Mouse (Mus musculus): ENCODE measurements around the gene Gm10413. TPM values are rescaled to one million over a fixed set of nuclear protein-coding genes. Genes with fewer than 3 reads are reported as not detected.
"Not testable (repeated sequence)": the region's sequence is repeated elsewhere in the genome, so short reads cannot be mapped to it uniquely, and the experiment has no call there.

The Gm10413 gene
- not detected in 2 replicates for polyA plus RNA-seq (2015; fragmentation: Nextera tagmentation; extraction: Ambion mirVana)

- not testable (repeated sequence) for ATAC-seq (ENCODE audit: insufficient read depth, low FRiP score, low read depth); H3K27ac ChIP-seq; H3K36me3 ChIP-seq; H3K27me3 ChIP-seq (replicated peaks); H3K4me1 ChIP-seq; H3K4me2 ChIP-seq; H3K4me3 ChIP-seq (replicated peaks); H3K9ac ChIP-seq; H3K9me3 ChIP-seq
- WGBS, result no CpG with 5 or more reads among the region's 2 CpGs
Measured at GRCm38 (mm10) chr14:3394793-3395192, at the start of gene Gm10413. Gm10413 (plus strand) TSS chr14:3395093.

- H3K27ac ChIP-seq; H3K9me3 ChIP-seq; H3K4me1 ChIP-seq; H3K4me3 ChIP-seq (replicated peaks); H3K9ac ChIP-seq; ATAC-seq (ENCODE audit: insufficient read depth, low FRiP score, low read depth); H3K4me2 ChIP-seq; H3K27me3 ChIP-seq (replicated peaks); H3K36me3 ChIP-seq: not testable (repeated sequence)
- no CpG with 5 or more reads among the region's 32 CpGs for WGBS
Measured at GRCm38 (mm10) chr14:3412314-3412713, 17.4 kb downstream of the Gm10413 start, which contains the start of gene Gm10409. Gm10409 (plus strand) TSS chr14:3412614.

- H3K9me3 ChIP-seq; ATAC-seq (ENCODE audit: insufficient read depth, low FRiP score, low read depth); H3K27me3 ChIP-seq (replicated peaks); H3K4me2 ChIP-seq; H3K4me1 ChIP-seq; H3K27ac ChIP-seq; H3K9ac ChIP-seq; H3K36me3 ChIP-seq; H3K4me3 ChIP-seq (replicated peaks): not testable (repeated sequence)
- no CpG with 5 or more reads among the region's 2 CpGs for WGBS
Measured at GRCm38 (mm10) chr14:3427803-3428202, 32.9 kb downstream of the Gm10413 start, which contains the start of gene Gm3005. Gm3005 (plus strand) TSS chr14:3428103.

GRCm38 (mm10) chr14:3449079-3449478 lies 54.2 kb downstream of the Gm10413 start, which contains the start of gene Gm10408:
Gm10408 (plus strand) TSS chr14:3449379.
- H3K27ac ChIP-seq; H3K9me3 ChIP-seq; ATAC-seq (ENCODE audit: insufficient read depth, low FRiP score, low read depth); H3K9ac ChIP-seq; H3K4me2 ChIP-seq; H3K4me3 ChIP-seq (replicated peaks); H3K4me1 ChIP-seq; H3K27me3 ChIP-seq (replicated peaks); H3K36me3 ChIP-seq: not testable (repeated sequence)
- WGBS, result no CpG with 5 or more reads among the region's 3 CpGs

Other genes with a start within 250 kb of the Gm10413 start
- gene Gm5795, start 206.8 kb upstream of the Gm10413 start, polyA plus RNA-seq (2015; fragmentation: Nextera tagmentation; extraction: Ambion mirVana), result not detected in 2 replicates
- 5.2 and 5.7 TPM in 2 replicates for gene D830030K20Rik, start 186.6 kb upstream of the Gm10413 start, polyA plus RNA-seq (2015; fragmentation: Nextera tagmentation; extraction: Ambion mirVana)
- not detected in 2 replicates for gene Gm2956, start 62.5 kb upstream of the Gm10413 start, polyA plus RNA-seq (2015; fragmentation: Nextera tagmentation; extraction: Ambion mirVana)
- gene Gm10409, start 17.5 kb downstream of the Gm10413 start, polyA plus RNA-seq (2015; fragmentation: Nextera tagmentation; extraction: Ambion mirVana), result 0.62 and 0.64 TPM in 2 replicates
- gene Gm3005, start 33.0 kb downstream of the Gm10413 start, polyA plus RNA-seq (2015; fragmentation: Nextera tagmentation; extraction: Ambion mirVana), result 0.35 and 0.40 TPM in 2 replicates
- not detected in 2 replicates for gene Gm10408, start 54.3 kb downstream of the Gm10413 start, polyA plus RNA-seq (2015; fragmentation: Nextera tagmentation; extraction: Ambion mirVana)
- not detected in 2 replicates for gene Gm3012, start 239.4 kb downstream of the Gm10413 start, polyA plus RNA-seq (2015; fragmentation: Nextera tagmentation; extraction: Ambion mirVana)